Mouse (Mus musculus) limb, embryonic 11.5 days (tissue): ENCODE data around the gene Lhfpl4. TPM values are rescaled to one million over a fixed set of nuclear protein-coding genes. Genes with fewer than 3 reads are reported as not detected.

Experiments
- ATAC-seq: fragments of 200-750 bp; cut with Nextera tagmentation; 2 replicates; pipeline ENCODE4 v1.8.0; 2017; ENCODE audit warnings: low read depth; ENCODE audit not compliant: insufficient number of reproducible peaks, low FRiP score, low TSS enrichment
- DNase-seq: peaks from one replicate; pipeline ENCODE4 v3.0.0-alpha.2; 2015; ENCODE audit warnings: low spot score
- H3K27ac ChIP-seq: fragments of 300-500 bp; sonication (generic); replicated peaks from 2 replicates; pipeline ENCODE4 v1.5.1; 2014; ENCODE audit warnings: low read depth, mild to moderate bottlenecking, low read length
- H3K27me3 ChIP-seq: fragments of 300-500 bp; sonication (generic); 2 replicates; pipeline ENCODE4 v1.6.1; 2014; ENCODE audit warnings: mild to moderate bottlenecking, low read length, mixed read lengths; ENCODE audit not compliant: control insufficient read depth, insufficient read depth
- H3K36me3 ChIP-seq: fragments of 300-500 bp; sonication (generic); 2 replicates; pipeline ENCODE4 v1.6.1; 2014; ENCODE audit warnings: mild to moderate bottlenecking, low read length, moderate library complexity, mixed read lengths; ENCODE audit not compliant: control insufficient read depth, insufficient read depth
- H3K4me1 ChIP-seq: fragments of 300-500 bp; sonication (generic); 2 replicates; pipeline ENCODE4 v1.6.1; 2014; ENCODE audit warnings: low read length, mixed read lengths; ENCODE audit not compliant: control insufficient read depth, insufficient read depth
- H3K4me2 ChIP-seq: fragments of 300-500 bp; sonication (generic); 2 replicates; pipeline ENCODE4 v1.6.1; 2014; ENCODE audit warnings: low read depth, mild to moderate bottlenecking, moderate library complexity; ENCODE audit not compliant: severe bottlenecking
- H3K4me3 ChIP-seq: fragments of 300-500 bp; sonication (generic); 2 replicates; pipeline ENCODE4 v1.5.1; 2014; ENCODE audit warnings: low read depth, low read length
- H3K9ac ChIP-seq: fragments of 300-500 bp; sonication (generic); 2 replicates; pipeline ENCODE4 v1.6.1; 2014; ENCODE audit warnings: mild to moderate bottlenecking, low read length
- H3K9me3 ChIP-seq: fragments of 300-500 bp; sonication (generic); 2 replicates; pipeline ENCODE4 v1.6.1; 2016; ENCODE audit warnings: low read length; ENCODE audit not compliant: control insufficient read depth
- WGBS: fragments of 180-500 bp; shearing (Covaris S2); extraction: QIAGEN DNeasy Blood & Tissue Kit; methylation state at CpG from one replicate; pipeline ENCODE4 v1.1.7; 2014; 5-methylcytosine and 5-hydroxymethylcytosine counted together
- polyA plus RNA-seq: library from polyadenylated mRNA; unstranded; fragments of >200 nt; fragmentation: Nextera tagmentation; extraction: Ambion mirVana; gene quantifications from 2 replicates; pipeline ENCODE4 v1.2.1, GENCODE M21; 2014

Lhfpl4 gene
- polyA plus RNA-seq, 1 experiment from 2014 or later, result 0.65 TPM

GRCm38 (mm10) chr6:113175469-113175868 is 19.7 kb downstream of the Lhfpl4 start:
- no peak for DNase-seq

GRCm38 (mm10) chr6:113172568-113172967 is 22.6 kb downstream of the Lhfpl4 start:
- Histone ChIP-seq H3K9ac (no peak overlapping the region), H3K4me1 (no peaks in the 10 kb centered on the region), H3K4me3 (no peak overlapping the region), H3K27me3 (no peaks in the 10 kb centered on the region), H3K9me3 (no peaks in the 10 kb centered on the region), H3K36me3 (no peaks in the 10 kb centered on the region), H3K4me2 (no peak overlapping the region), H3K27ac (no peak overlapping the region)
- WGBS, result 65% methylated on average over 1 of the region's 1 CpGs
- DNase-seq (peak; percentile 72), ATAC-seq (no peak)

More at GRCm38 (mm10) chr6:113175469-113175868, 19.7 kb downstream of the Lhfpl4 start:
- Histone ChIP-seq H3K36me3 (no peaks in the 10 kb centered on the region), H3K4me2 (no peak overlapping the region), H3K4me1 (no peaks in the 10 kb centered on the region), H3K4me3 (no peak overlapping the region), H3K27me3 (no peaks in the 10 kb centered on the region), H3K27ac (no peak overlapping the region), H3K9me3 (no peaks in the 10 kb centered on the region), H3K9ac (no peak overlapping the region)
- 94% methylated on average over 3 of the region's 3 CpGs for WGBS
- no peak for ATAC-seq

GRCm38 (mm10) chr6:113172011-113172410 is 23.2 kb downstream of the Lhfpl4 start:
- no peaks in the 10 kb centered on the region for H3K4me1 ChIP-seq
- H3K27ac ChIP-seq, result no peak overlapping the region
- no peak for ATAC-seq
- H3K9me3 ChIP-seq, result no peaks in the 10 kb centered on the region
- no peak overlapping the region for H3K9ac ChIP-seq
- no peaks in the 10 kb centered on the region for H3K36me3 ChIP-seq
- DNase-seq, result no peak
- no peaks in the 10 kb centered on the region for H3K27me3 ChIP-seq
- H3K4me2 ChIP-seq, result no peak overlapping the region
- no peak overlapping the region for H3K4me3 ChIP-seq

GRCm38 (mm10) chr6:113170651-113171050 is 24.5 kb downstream of the Lhfpl4 start:
- Histone ChIP-seq H3K4me3 (no peak overlapping the region), H3K27me3 (no peaks in the 10 kb centered on the region), H3K4me2 (no peak overlapping the region), H3K9ac (no peak overlapping the region), H3K9me3 (no peaks in the 10 kb centered on the region), H3K36me3 (no peaks in the 10 kb centered on the region), H3K27ac (no peak overlapping the region), H3K4me1 (no peaks in the 10 kb centered on the region)
- 91% methylated on average over 8 of the region's 8 CpGs for WGBS
- DNase-seq, result no peak
- ATAC-seq, result no peak

DNA sequence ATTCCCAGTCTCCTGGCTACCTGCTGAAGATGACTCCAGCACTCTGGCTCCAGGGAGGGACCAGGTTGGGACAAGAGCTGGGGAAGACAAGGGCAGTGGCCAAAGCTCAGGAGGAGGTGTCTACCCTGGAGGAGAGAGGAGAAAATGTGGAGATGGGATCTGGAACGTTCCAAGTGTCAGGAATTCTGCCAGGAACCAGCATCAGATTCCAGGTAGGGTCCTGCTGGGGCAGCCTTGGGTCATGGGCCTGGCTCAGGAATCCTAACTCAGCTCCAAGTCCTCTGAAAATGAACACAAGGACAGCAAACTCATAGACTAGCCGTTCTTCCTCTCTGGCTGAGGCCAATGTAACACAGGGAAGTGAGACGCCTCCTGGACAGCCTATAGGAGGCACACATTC is 25.3 kb downstream of the Lhfpl4 start:
- Histone ChIP-seq H3K4me2 (no peak overlapping the region), H3K9me3 (no peaks in the 10 kb centered on the region), H3K27me3 (no peaks in the 10 kb centered on the region), H3K36me3 (no peaks in the 10 kb centered on the region), H3K4me1 (no peaks in the 10 kb centered on the region), H3K9ac (no peak overlapping the region), H3K27ac (no peak overlapping the region), H3K4me3 (no peak overlapping the region)
- ATAC-seq (no peak), DNase-seq (no peak)
- 78% methylated on average over 3 of the region's 3 CpGs for WGBS

GRCm38 (mm10) chr6:113168316-113168975 is 26.7 kb downstream of the Lhfpl4 start:
- Histone ChIP-seq H3K4me3 (no peak overlapping the region), H3K27me3 (no peaks in the 10 kb centered on the region), H3K36me3 (no peaks in the 10 kb centered on the region), H3K27ac (no peak overlapping the region), H3K4me2 (no peak overlapping the region), H3K9ac (no peak overlapping the region), H3K9me3 (no peaks in the 10 kb centered on the region), H3K4me1 (no peaks in the 10 kb centered on the region)
- 91% methylated on average over 7 of the region's 7 CpGs for WGBS
- ATAC-seq (no peak), DNase-seq (no peak)

DNA sequence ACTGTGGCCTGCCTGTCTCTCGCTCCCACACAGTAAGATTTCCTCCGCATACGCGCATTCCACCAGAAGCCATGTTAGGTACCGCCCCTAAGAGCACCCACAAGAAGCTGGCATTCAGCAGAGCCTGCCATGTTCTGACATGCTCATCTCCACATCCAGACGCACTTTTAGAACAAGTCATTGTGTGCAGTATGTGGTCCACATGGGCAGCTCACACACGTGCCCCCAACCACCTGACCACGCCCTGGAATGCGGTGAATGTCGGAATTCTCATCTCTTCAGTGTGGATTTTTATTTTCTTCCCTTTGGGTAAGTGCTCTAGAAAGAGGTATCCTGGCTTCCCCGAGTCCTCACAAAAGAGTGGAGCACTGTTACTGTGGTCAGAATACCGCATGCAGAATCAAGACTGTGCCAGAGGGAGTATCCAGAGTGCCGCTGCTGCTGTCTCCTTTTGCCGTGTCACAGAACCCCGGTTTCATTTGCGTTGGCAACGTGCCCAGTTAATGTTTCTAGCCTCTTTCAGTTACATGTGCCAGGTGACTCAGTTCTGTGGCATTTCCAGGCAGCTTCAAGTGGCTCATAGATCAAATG is 28.4 kb downstream of the Lhfpl4 start:
- Histone ChIP-seq H3K9me3 (0 out of 2 replicates have a peak, but pooled peaks cover 3% of the 10 kb centered on the region), H3K9ac (no peak overlapping the region), H3K27me3 (no peaks in the 10 kb centered on the region), H3K27ac (no peak overlapping the region), H3K4me2 (no peak overlapping the region), H3K4me3 (no peak overlapping the region), H3K4me1 (no peaks in the 10 kb centered on the region), H3K36me3 (no peaks in the 10 kb centered on the region)
- DNase-seq (no peak), ATAC-seq (no peak)
- WGBS, result 78% methylated on average over 17 of the region's 17 CpGs

DNA sequence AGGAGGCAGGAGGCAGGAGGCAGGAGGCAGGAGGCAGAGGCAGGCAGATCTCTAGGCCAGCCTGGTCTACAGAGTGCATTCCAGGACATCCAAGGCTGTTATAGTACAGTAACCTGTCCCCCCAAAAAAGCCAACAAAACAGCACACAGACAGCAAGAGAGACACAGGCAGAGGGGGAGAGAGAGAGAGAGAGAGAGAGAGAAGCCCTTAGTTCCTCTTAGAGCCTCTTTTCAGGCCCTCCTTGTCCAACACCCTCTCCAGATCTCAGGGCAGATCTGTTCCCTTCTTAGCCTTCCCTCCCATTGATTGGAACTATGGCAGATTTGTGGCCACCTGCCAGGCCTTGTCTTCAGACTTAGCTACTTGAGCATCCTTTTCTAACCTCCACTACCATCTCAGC is 31.7 kb downstream of the Lhfpl4 start:
- H3K4me1 ChIP-seq, result no peaks in the 10 kb centered on the region
- ATAC-seq, result no peak
- 0 out of 2 replicates have a peak, but pooled peaks cover 3% of the 10 kb centered on the region for H3K9me3 ChIP-seq
- no peaks in the 10 kb centered on the region for H3K36me3 ChIP-seq
- no peak for DNase-seq
- H3K4me2 ChIP-seq, result no peak overlapping the region
- H3K9ac ChIP-seq, result no peak overlapping the region
- H3K4me3 ChIP-seq, result no peak overlapping the region
- H3K27ac ChIP-seq, result no peak overlapping the region
- H3K27me3 ChIP-seq, result no peaks in the 10 kb centered on the region
